Comparison of ENCODE assay signal across 10 mouse cellular contexts in the genomic region with DNA sequence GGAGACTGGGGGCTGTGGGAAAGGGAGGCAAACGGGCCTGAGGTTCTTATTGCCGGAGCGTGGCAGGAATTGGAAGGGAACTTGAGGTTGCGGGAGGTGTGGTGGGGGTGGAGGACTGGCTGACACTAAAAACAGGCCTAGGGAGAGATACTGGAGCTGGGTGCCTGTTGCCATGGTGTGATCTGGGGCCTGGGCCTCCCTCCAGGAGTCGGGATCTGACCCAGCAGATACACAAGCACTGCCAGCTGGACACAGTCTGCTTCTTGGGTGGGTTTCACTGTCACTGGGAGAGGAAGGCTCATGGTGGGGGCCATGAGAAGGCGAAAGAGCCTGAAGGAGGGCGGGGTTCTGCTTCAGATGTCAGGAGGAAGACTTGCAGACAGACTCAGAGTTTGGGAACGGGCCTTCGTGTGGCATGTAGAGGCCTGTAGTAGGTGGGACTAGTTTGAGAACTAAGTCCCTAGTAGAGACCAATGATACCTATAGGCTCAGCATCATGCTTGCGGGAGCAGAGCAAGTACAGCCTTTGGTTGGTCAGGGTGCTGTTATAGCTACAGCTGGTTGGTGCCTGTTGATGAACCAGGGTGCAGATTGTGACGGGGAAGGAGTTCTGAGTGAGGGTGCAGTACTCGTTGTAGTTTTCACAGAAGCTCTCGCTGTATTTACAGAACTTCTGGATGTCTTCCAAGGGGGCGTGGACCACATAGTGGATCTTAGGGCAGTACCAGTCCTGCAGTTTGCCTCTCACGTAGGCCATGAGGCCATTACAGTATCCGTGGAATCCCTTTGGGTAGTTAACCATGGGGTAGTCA. TPM values are rescaled to one million over a fixed set of nuclear protein-coding genes. Genes with fewer than 3 reads are reported as not detected.
DNase-seq lines count a peak whose midpoint lies in the region; ATAC-seq and TF ChIP-seq lines count a peak whose summit lies in the region.
"Had no signal": no experiment of that assay in that cellular context is flagged by ENCODE, and none has a peak within 500 bp of the region (broad histone marks: within the 10 kb centered on the region; RNA-seq: fewer than 3 reads in every experiment).

No protein-coding gene starts in this region.

- no peak for DNase-seq in kidney, postnatal 25 days
- peak; percentile 57 for DNase-seq in forebrain, postnatal 0 days
- DNase-seq in left cerebral cortex, postnatal 4 days = peak; percentile 74
- DNase-seq in right cerebral cortex, postnatal 4 days = peak; percentile 32
- no peak for DNase-seq in spleen, postnatal 10 days (ENCODE audit: low spot score in 2 of 2)
- DNase-seq in adrenal gland, adult 2 months = no peak

- H3K36me3 ChIP-seq in kidney, embryonic 15.5 days = no peaks in the 10 kb centered on the region
- H3K36me3 ChIP-seq in forebrain, postnatal 0 days (ENCODE audit: insufficient read depth) = no peaks in the 10 kb centered on the region
- no peaks in the 10 kb centered on the region for H3K36me3 ChIP-seq in heart, embryonic 16.5 days (ENCODE audit: control insufficient read depth, insufficient read depth)
- H3K36me3 ChIP-seq: G1E had no signal

- H3K4me1 ChIP-seq in kidney, embryonic 15.5 days = peaks cover 7% of the 10 kb centered on the region; the same call in 1 of the 2 replicates
- no peaks in the 10 kb centered on the region for H3K4me1 ChIP-seq in forebrain, postnatal 0 days (ENCODE audit: insufficient read depth)
- H3K4me1 ChIP-seq in heart, embryonic 16.5 days (ENCODE audit: control insufficient read depth, insufficient read depth, low read length) = peaks cover 19% of the 10 kb centered on the region

- TF ChIP-seq CTCF in forebrain, postnatal 0 days (IDR thresholded peaks at IDR 0.05; ENCODE audit: low read depth) = no peak

- ATAC-seq in kidney, embryonic 15.5 days (replicated peaks; ENCODE audit: low FRiP score) = no peak; the same call in 1 of the 2 replicates
- peak; percentile 84 for ATAC-seq in forebrain, postnatal 0 days
- ATAC-seq in heart, embryonic 16.5 days (replicated peaks; ENCODE audit: extremely low read depth, insufficient read depth, low FRiP score) = peak; percentile 64

- H3K4me3 ChIP-seq in kidney, embryonic 15.5 days (replicated peaks) = no peak overlapping the region
- H3K4me3 ChIP-seq in forebrain, postnatal 0 days (ENCODE audit: low read depth, low read length) = no peak overlapping the region
- no peak overlapping the region for H3K4me3 ChIP-seq in heart, embryonic 16.5 days (ENCODE audit: low read length)

- no peaks in the 10 kb centered on the region for H3K27me3 ChIP-seq in kidney, embryonic 15.5 days
- no peaks in the 10 kb centered on the region for H3K27me3 ChIP-seq in forebrain, postnatal 0 days (ENCODE audit: insufficient read depth, low read length)
- no peaks in the 10 kb centered on the region for H3K27me3 ChIP-seq in heart, embryonic 16.5 days (ENCODE audit: control insufficient read depth, insufficient read depth, low read length)

- no peak overlapping the region for H3K9ac ChIP-seq in kidney, embryonic 15.5 days
- H3K9ac ChIP-seq in forebrain, postnatal 0 days = no peak overlapping the region
- H3K9ac ChIP-seq in heart, embryonic 16.5 days (ENCODE audit: low read length) = peak overlapping the region; percentile 49; the same call in 1 of the 2 replicates

- H3K27ac ChIP-seq in kidney, embryonic 15.5 days = 0 out of 2 replicates have a peak overlapping the region, but pooled peaks have one; percentile 3
- H3K27ac ChIP-seq in forebrain, postnatal 0 days (ENCODE audit: low read depth, low read length) = peak overlapping the region; percentile 5; the same call in 1 of the 2 replicates
- H3K27ac ChIP-seq in heart, embryonic 16.5 days (ENCODE audit: low read length) = peak overlapping the region; percentile 68
- H3K27ac ChIP-seq: macrophage had no signal

- H3K9me3 ChIP-seq in kidney, embryonic 15.5 days (replicated peaks) = no peaks in the 10 kb centered on the region
- H3K9me3 ChIP-seq in forebrain, postnatal 0 days (ENCODE audit: low read length) = no peaks in the 10 kb centered on the region
- no peaks in the 10 kb centered on the region for H3K9me3 ChIP-seq in heart, embryonic 16.5 days (replicated peaks; ENCODE audit: control insufficient read depth, low read length)
- H3K9me3 ChIP-seq: G1E had no signal

- intact Hi-C loops in left cerebral cortex, postnatal 4 days (cut with DNase I) = no loop called here

- H3K4me2 ChIP-seq in kidney, embryonic 15.5 days = no peak overlapping the region
- H3K4me2 ChIP-seq in forebrain, postnatal 0 days (ENCODE audit: low read depth) = no peak overlapping the region
- no peak overlapping the region; the same call in 1 of the 2 replicates for H3K4me2 ChIP-seq in heart, embryonic 16.5 days (ENCODE audit: low read depth, low read length)

- 68% methylated on average over 16 of the region's 16 CpGs for WGBS in kidney, embryonic 15.5 days
- 58% methylated on average over 16 of the region's 16 CpGs for WGBS in forebrain, postnatal 0 days
- WGBS in heart, embryonic 16.5 days = 51% methylated on average over 16 of the region's 16 CpGs

RNA-seq across cellular contexts. Expression of a gene that starts 0.6 kb away (rescaled TPM):
- polyA plus RNA-seq in kidney, embryonic 15.5 days (2015; fragmentation: Nextera tagmentation; extraction: Ambion mirVana) = not detected in 2 replicates
- total RNA-seq in forebrain, postnatal 0 days (2014; rRNA removed) = not detected in 2 replicates
- not detected in 2 replicates for polyA plus RNA-seq in forebrain, postnatal 0 days (2015; fragmentation: Nextera tagmentation; extraction: Ambion mirVana)
- not detected in 2 replicates for polyA plus RNA-seq in heart, embryonic 16.5 days (2015; fragmentation: Nextera tagmentation; extraction: Ambion mirVana)
- total RNA-seq in left cerebral cortex, postnatal 4 days (2021) = not detected
- not detected for total RNA-seq in adrenal gland, adult 2 months (2021)
- not detected in 2 replicates for polyA plus RNA-seq in adrenal gland, adult 2 months (2012; rRNA removed)
- total RNA-seq: G1E had no signal
- polyA plus RNA-seq: G1E, macrophage had no signal

RNA-seq across cellular contexts. Expression of a gene that starts 3.7 kb away (rescaled TPM):
- polyA plus RNA-seq in kidney, embryonic 15.5 days (2015; fragmentation: Nextera tagmentation; extraction: Ambion mirVana) = not detected in 2 replicates
- not detected in 2 replicates for total RNA-seq in forebrain, postnatal 0 days (2014; rRNA removed)
- polyA plus RNA-seq in forebrain, postnatal 0 days (2015; fragmentation: Nextera tagmentation; extraction: Ambion mirVana) = not detected in 2 replicates
- not detected in 2 replicates for polyA plus RNA-seq in heart, embryonic 16.5 days (2015; fragmentation: Nextera tagmentation; extraction: Ambion mirVana)
- not detected for total RNA-seq in left cerebral cortex, postnatal 4 days (2021)
- not detected for total RNA-seq in adrenal gland, adult 2 months (2021)
- polyA plus RNA-seq in adrenal gland, adult 2 months (2012; rRNA removed) = not detected in 2 replicates
- total RNA-seq: G1E had no signal
- polyA plus RNA-seq: G1E, macrophage had no signal

RNA-seq across cellular contexts. Expression of a gene that starts 8.0 kb away (rescaled TPM):
- polyA plus RNA-seq in kidney, embryonic 15.5 days (2015; fragmentation: Nextera tagmentation; extraction: Ambion mirVana) = 39.0 and 46.3 TPM in 2 replicates
- total RNA-seq in forebrain, postnatal 0 days (2014; rRNA removed) = 284 and 326 TPM in 2 replicates
- polyA plus RNA-seq in forebrain, postnatal 0 days (2015; fragmentation: Nextera tagmentation; extraction: Ambion mirVana) = 210 and 297 TPM in 2 replicates
- polyA plus RNA-seq in heart, embryonic 16.5 days (2015; fragmentation: Nextera tagmentation; extraction: Ambion mirVana) = 421 and 437 TPM in 2 replicates
- 100 to 1,000 TPM; 172 to 173 TPM for total RNA-seq in left cerebral cortex, postnatal 4 days (2021)
- 100 to 1,000 TPM; 223 to 343 TPM for total RNA-seq in adrenal gland, adult 2 months (2021)
- 390 and 417 TPM in 2 replicates for polyA plus RNA-seq in adrenal gland, adult 2 months (2012; rRNA removed)
- polyA plus RNA-seq: macrophage had no signal

RNA-seq across cellular contexts. Expression of a gene that starts 29.3 kb away (rescaled TPM):
- 0.48 and 0.53 TPM in 2 replicates for polyA plus RNA-seq in kidney, embryonic 15.5 days (2015; fragmentation: Nextera tagmentation; extraction: Ambion mirVana)
- 2.5 and 3.1 TPM in 2 replicates for total RNA-seq in forebrain, postnatal 0 days (2014; rRNA removed)
- polyA plus RNA-seq in forebrain, postnatal 0 days (2015; fragmentation: Nextera tagmentation; extraction: Ambion mirVana) = 0.29 and 0.39 TPM in 2 replicates
- 0.31 and 0.38 TPM in 2 replicates for polyA plus RNA-seq in heart, embryonic 16.5 days (2015; fragmentation: Nextera tagmentation; extraction: Ambion mirVana)
- 1 to 10 TPM; 4.8 to 5.4 TPM for total RNA-seq in left cerebral cortex, postnatal 4 days (2021)
- total RNA-seq in adrenal gland, adult 2 months (2021) = under 1 TPM; 0.45 to 0.58 TPM
- 0.48 and 0.61 TPM in 2 replicates for polyA plus RNA-seq in adrenal gland, adult 2 months (2012; rRNA removed)

RNA-seq across cellular contexts. Expression of a gene that starts 37.3 kb away (rescaled TPM):
- 54.7 and 60.3 TPM in 2 replicates for polyA plus RNA-seq in kidney, embryonic 15.5 days (2015; fragmentation: Nextera tagmentation; extraction: Ambion mirVana)
- total RNA-seq in forebrain, postnatal 0 days (2014; rRNA removed) = 47.4 and 49.5 TPM in 2 replicates
- 47.5 and 54.5 TPM in 2 replicates for polyA plus RNA-seq in forebrain, postnatal 0 days (2015; fragmentation: Nextera tagmentation; extraction: Ambion mirVana)
- 37.8 and 42.1 TPM in 2 replicates for polyA plus RNA-seq in heart, embryonic 16.5 days (2015; fragmentation: Nextera tagmentation; extraction: Ambion mirVana)
- total RNA-seq in left cerebral cortex, postnatal 4 days (2021) = 10 to 100 TPM; 50.3 to 63.4 TPM
- total RNA-seq in adrenal gland, adult 2 months (2021) = 10 to 100 TPM; 31.0 to 33.4 TPM
- 48.8 and 99.4 TPM in 2 replicates for polyA plus RNA-seq in adrenal gland, adult 2 months (2012; rRNA removed)

Comparison
In these comparisons a context has a peak if more than half of its experiments do, and no peak if none do; other contexts are left out.
1. H3K27ac ChIP-seq: peak in every context shown above with its lines; median percentile 68 in heart, embryonic 16.5 days; 5 in forebrain, postnatal 0 days; 3 in kidney, embryonic 15.5 days.
2. DNase-seq: peak in forebrain, postnatal 0 days (single experiment), left cerebral cortex, postnatal 4 days (single experiment) and right cerebral cortex, postnatal 4 days (single experiment); none in kidney, postnatal 25 days (0 of 2), spleen, postnatal 10 days (0 of 2) and adrenal gland, adult 2 months (single experiment).